Mouse (Mus musculus) monocyte, adult 2 months (primary cell): ENCODE measurements around the gene Tspyl4.

Experiments
- DNase-seq, 2 experiments: peaks; one replicate each; pipeline ENCODE4 v3.0.0; 2022; ENCODE audit warnings: low spot score in 2 of 2, low read depth in 1 of 2

The Tspyl4 gene

GRCm38 (mm10) chr10:34317217-34317606 is 20.0 kb downstream of the Tspyl4 start:
- DNase-seq, result no peak

DNA sequence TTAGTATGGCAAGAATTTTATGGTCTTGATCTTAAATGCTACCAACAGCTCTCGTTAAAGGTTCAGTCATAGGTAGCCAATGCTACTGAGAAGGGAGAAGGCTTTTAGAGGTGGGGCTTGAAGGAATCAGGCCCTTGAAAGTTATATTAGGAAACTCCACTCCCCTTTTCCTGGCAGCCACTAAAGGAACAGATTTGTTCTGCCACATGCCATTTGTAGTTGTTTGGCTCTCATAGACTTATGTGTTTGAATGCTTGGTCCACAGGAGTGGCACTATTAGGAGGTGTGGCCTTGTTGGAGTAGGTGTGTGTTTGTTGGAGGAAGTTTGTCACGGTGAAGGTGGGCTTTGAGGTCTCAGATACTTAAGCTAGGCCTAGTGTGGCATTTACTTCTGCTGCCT is 23.6 kb downstream of the Tspyl4 start:
- DNase-seq, result no peak

GRCm38 (mm10) chr10:34326701-34327100 is 29.5 kb downstream of the Tspyl4 start:
- no peak for DNase-seq

GRCm38 (mm10) chr10:34327144-34327543 is 29.9 kb downstream of the Tspyl4 start:
- DNase-seq, result no peak

DNA sequence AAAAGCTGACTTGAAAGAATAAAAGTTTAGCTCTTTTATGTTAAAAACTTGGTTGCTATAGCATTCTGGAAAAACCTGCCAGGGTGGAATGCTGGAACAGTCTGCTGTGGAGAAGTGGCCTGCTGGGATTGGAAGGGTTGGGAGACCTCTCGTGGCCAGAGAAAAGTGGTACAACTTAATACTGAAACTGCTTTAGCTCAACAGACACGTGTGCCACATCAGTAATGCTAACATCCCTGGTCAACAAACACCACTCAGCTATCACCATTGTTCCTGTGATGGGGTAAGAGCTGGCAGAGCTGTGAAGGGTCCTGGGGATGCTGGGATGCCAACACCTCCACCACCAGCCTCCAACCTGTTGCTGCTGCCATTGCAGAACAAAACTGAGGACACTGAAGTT is 31.1 kb downstream of the Tspyl4 start:
- no peak for DNase-seq

DNA sequence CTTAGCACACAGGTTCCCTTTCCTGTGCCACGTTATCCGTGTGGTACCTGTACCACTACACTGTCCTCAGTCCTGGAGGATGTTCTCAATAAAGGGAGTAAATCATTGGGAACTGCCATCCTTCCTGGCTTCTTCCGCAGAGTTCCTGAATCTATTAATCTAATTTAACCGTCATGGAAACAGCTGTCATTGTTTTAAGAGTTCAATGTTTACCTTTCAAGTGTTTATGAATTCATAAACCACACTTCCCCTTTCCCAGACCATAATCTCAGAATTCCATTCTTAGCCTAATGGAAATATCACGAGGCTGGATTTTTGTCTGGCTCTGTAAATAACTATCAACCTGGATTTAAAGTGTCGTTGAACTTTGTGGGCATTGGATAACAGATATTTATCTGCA is 43.8 kb downstream of the Tspyl4 start:
- no peak for DNase-seq

DNA sequence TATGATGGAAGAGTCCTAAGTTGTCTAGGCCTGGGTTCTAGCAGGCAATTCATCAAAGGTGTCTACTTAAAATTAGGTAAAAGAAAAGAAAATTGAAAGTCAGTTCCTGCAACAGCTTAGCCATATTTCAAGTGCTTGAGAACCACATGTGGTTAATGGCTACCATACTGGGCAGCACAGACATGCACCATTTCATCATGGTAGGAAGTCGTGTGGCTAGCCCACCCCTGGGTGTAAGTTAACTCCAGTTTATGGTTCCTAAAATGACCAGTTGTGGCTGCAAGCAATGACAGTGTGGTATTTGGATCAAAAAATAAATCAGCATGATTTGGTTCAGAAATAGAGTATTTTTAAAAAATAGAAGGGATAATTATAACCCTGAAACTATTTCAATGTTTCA is 44.6 kb downstream of the Tspyl4 start:
- DNase-seq, result no peak
